Mouse (Mus musculus): Measurements from ENCODE around the gene Itga7.

DNA sequence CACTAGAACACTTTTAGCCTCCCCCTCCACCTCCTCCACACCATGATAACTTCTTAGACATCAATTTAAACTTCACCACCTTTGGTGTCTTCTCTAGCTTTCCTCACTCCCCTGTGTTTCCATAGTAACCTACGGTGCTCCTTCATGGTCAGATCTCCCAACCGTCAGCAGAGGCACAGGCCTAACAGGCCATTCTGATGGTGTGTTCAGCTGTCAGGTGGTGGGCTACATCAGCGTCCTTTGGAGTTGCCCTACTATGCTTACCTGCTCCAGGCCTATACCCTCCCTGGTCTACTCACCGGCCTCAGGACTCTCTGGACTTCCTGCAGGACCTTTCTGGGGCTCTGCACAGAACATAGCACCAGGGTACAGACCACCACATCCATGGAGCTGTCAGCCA, 26.5 kb downstream of the Itga7 start:
- TF ChIP-seq CHD2 (IDR thresholded peaks at IDR 0.05; ENCODE audit: low read depth, low read length) (no peak), ZNF384 (IDR thresholded peaks at IDR 0.05; ENCODE audit: low read depth, low read length) (no peak), HCFC1 (IDR thresholded peaks at IDR 0.05; ENCODE audit: borderline replicate concordance, insufficient read depth, low read length) (no peak), ZC3H11A (IDR thresholded peaks at IDR 0.05; ENCODE audit: borderline replicate concordance, low read depth, low read length) (no peak), MAFK (IDR thresholded peaks at IDR 0.05; ENCODE audit: insufficient read depth, low read depth, low read length) (no peak)
